Mouse (Mus musculus) heart, embryonic 15.5 days (tissue): ENCODE results near the gene Zhx3. TPM values are rescaled to one million over a fixed set of nuclear protein-coding genes. Genes with fewer than 3 reads are reported as not detected.
A peak's percentile ranks its signal among the peaks of the same experiment; 100 is the strongest.

Experiments
- ATAC-seq: fragments of 200-750 bp; cut with Nextera tagmentation; replicated peaks from 2 replicates; pipeline ENCODE4 v1.8.0; 2017; ENCODE audit warnings: low read depth, moderate TSS enrichment; ENCODE audit not compliant: insufficient number of reproducible peaks, insufficient read depth, low FRiP score
- H3K27ac ChIP-seq: fragments of 300-500 bp; sonication (generic); 2 replicates; pipeline ENCODE4 v1.5.1; 2015; ENCODE audit warnings: mild to moderate bottlenecking, inconsistent platforms
- H3K27me3 ChIP-seq: fragments of 300-500 bp; sonication (generic); 2 replicates; pipeline ENCODE4 v1.6.1; 2015; ENCODE audit warnings: inconsistent platforms
- H3K36me3 ChIP-seq: fragments of 300-500 bp; sonication (generic); 2 replicates; pipeline ENCODE4 v1.6.1; 2015; ENCODE audit warnings: mild to moderate bottlenecking, inconsistent platforms
- H3K4me1 ChIP-seq: fragments of 300-500 bp; sonication (generic); replicated peaks from 2 replicates; pipeline ENCODE4 v1.6.1; 2015; ENCODE audit warnings: inconsistent platforms
- H3K4me2 ChIP-seq: fragments of 300-500 bp; sonication (generic); 2 replicates; pipeline ENCODE4 v1.6.1; 2015; ENCODE audit warnings: inconsistent platforms, mild to moderate bottlenecking, moderate library complexity
- H3K4me3 ChIP-seq: fragments of 300-500 bp; sonication (generic); 2 replicates; pipeline ENCODE4 v1.5.1; 2015; ENCODE audit warnings: mild to moderate bottlenecking, inconsistent platforms
- H3K9ac ChIP-seq: fragments of 300-500 bp; sonication (generic); 2 replicates; pipeline ENCODE4 v1.6.1; 2015; ENCODE audit warnings: mild to moderate bottlenecking, inconsistent platforms
- H3K9me3 ChIP-seq: fragments of 300-500 bp; sonication (generic); replicated peaks from 2 replicates; pipeline ENCODE4 v1.6.1; 2016; ENCODE audit warnings: inconsistent platforms
- WGBS: fragments of 180-500 bp; shearing (Covaris S2); methylation state at CpG from one replicate; pipeline ENCODE4 v1.1.7; 2015; ENCODE audit warnings: mixed read lengths; 5-methylcytosine and 5-hydroxymethylcytosine counted together
- polyA plus RNA-seq: library from polyadenylated mRNA; unstranded; fragments of >200 nt; fragmentation: Nextera tagmentation; extraction: Ambion mirVana; gene quantifications from 2 replicates; pipeline ENCODE4 v1.2.1, GENCODE M21; 2015

Zhx3 gene
- polyA plus RNA-seq, 1 experiment from 2014 or later: 5.9 TPM

DNA sequence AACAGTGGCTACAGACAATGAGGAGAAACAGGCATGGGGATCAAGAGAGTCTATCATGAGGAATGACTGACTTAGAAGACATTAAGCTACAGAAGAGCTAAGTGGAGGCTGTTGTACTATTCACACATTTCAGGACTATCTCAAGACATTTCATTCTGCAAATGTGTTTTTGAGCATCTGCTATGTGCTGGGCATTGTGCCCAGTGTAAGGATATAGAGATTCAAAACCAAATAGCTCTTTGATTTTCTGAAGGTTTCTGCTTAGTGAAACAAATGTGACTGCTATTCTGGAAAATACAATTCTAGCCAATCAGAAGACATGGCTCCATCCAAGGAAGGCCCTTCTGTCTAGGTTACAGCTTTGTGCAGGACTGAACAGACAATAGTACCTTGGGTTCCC is 18.1 kb downstream of the Zhx3 start:
- H3K36me3 ChIP-seq: no peaks in the 10 kb centered on the region
- H3K27ac ChIP-seq: no peak overlapping the region
- H3K27me3 ChIP-seq: no peaks in the 10 kb centered on the region
- no peak for ATAC-seq
- no peak overlapping the region for H3K9ac ChIP-seq
- H3K4me2 ChIP-seq: no peak overlapping the region
- H3K4me3 ChIP-seq: no peak overlapping the region
- H3K9me3 ChIP-seq: no peaks in the 10 kb centered on the region
- H3K4me1 ChIP-seq: peaks cover 4% of the 10 kb centered on the region; the same call in 1 of the 2 replicates

DNA sequence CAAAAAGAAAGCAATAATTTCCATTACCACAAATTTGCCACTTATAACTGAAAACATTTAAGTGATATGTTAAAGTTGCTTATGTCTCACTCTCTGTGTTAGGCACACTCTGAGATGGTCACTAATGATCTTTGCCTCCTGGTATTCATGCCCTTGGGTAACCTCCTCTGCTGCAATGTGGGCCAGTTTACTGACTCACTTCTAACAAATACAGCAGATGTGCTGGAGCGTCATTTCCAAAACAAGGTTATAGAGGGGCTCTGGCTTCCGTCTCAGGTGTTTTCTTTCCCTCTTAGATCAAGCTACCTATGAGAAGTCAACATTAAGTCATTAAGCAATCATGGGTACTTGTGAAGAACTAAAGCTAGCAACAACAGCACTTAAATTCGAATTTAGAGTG is 22.4 kb downstream of the Zhx3 start:
- H3K9me3 ChIP-seq: no peaks in the 10 kb centered on the region
- no peaks in the 10 kb centered on the region for H3K36me3 ChIP-seq
- H3K9ac ChIP-seq: no peak overlapping the region
- H3K27me3 ChIP-seq: no peaks in the 10 kb centered on the region
- 76% methylated on average over 3 of the region's 3 CpGs for WGBS
- no peak overlapping the region for H3K4me2 ChIP-seq
- H3K4me3 ChIP-seq: no peak overlapping the region
- peaks cover 4% of the 10 kb centered on the region; the same call in 1 of the 2 replicates for H3K4me1 ChIP-seq
- no peak for ATAC-seq
- no peak overlapping the region for H3K27ac ChIP-seq

- no peak overlapping the region for H3K27ac ChIP-seq
- H3K36me3 ChIP-seq: no peaks in the 10 kb centered on the region
- H3K4me1 ChIP-seq: peaks cover 3% of the 10 kb centered on the region; the same call in 1 of the 2 replicates
- no peak for ATAC-seq
- WGBS: 79% methylated on average over 3 of the region's 3 CpGs
- H3K27me3 ChIP-seq: no peaks in the 10 kb centered on the region
- no peak overlapping the region for H3K9ac ChIP-seq
- no peaks in the 10 kb centered on the region for H3K9me3 ChIP-seq
- H3K4me2 ChIP-seq: no peak overlapping the region
- H3K4me3 ChIP-seq: no peak overlapping the region
These were observed 23.1 kb downstream of the Zhx3 start for GRCm38 (mm10) chr2:160849617-160850240.

GRCm38 (mm10) chr2:160848186-160848585 is 24.6 kb downstream of the Zhx3 start:
- 82% methylated on average over 2 of the region's 2 CpGs for WGBS
- no peaks in the 10 kb centered on the region for H3K36me3 ChIP-seq
- no peaks in the 10 kb centered on the region for H3K27me3 ChIP-seq
- no peak overlapping the region for H3K27ac ChIP-seq
- no peak for ATAC-seq
- no peaks in the 10 kb centered on the region for H3K9me3 ChIP-seq
- no peak overlapping the region for H3K4me2 ChIP-seq
- H3K4me3 ChIP-seq: no peak overlapping the region
- no peak overlapping the region for H3K9ac ChIP-seq
- no peaks in the 10 kb centered on the region for H3K4me1 ChIP-seq

- WGBS: 79% methylated on average over 1 of the region's 1 CpGs
- H3K4me3 ChIP-seq: no peak overlapping the region
- no peak for ATAC-seq
- H3K36me3 ChIP-seq: no peaks in the 10 kb centered on the region
- H3K9me3 ChIP-seq: no peaks in the 10 kb centered on the region
- H3K4me2 ChIP-seq: no peak overlapping the region
- H3K9ac ChIP-seq: no peak overlapping the region
- H3K27ac ChIP-seq: no peak overlapping the region
- H3K27me3 ChIP-seq: no peaks in the 10 kb centered on the region
- H3K4me1 ChIP-seq: no peaks in the 10 kb centered on the region
These were observed 25.1 kb downstream of the Zhx3 start for GRCm38 (mm10) chr2:160847664-160848063.

DNA sequence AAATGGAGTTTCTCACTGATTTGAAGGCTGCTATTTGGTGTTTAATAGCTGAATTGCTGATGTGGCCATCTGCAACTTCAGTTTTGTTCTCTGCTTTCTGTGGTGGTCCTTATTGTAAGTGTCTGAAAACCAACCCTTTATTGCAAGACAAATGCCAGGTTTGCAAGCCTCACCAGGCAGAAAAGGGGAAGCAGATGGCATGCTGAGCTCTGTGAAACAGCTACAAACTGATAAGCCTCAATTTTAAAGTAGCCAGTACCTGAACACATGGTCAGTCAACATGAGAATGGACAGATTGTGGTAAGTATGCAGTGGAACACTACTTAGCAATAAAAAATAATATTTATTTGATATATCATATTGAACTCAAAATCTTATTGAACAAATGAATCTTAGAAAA is 32.0 kb downstream of the Zhx3 start:
- H3K4me1 ChIP-seq: no peaks in the 10 kb centered on the region
- no peak for ATAC-seq
- H3K36me3 ChIP-seq: no peaks in the 10 kb centered on the region
- no peaks in the 10 kb centered on the region for H3K9me3 ChIP-seq
- H3K4me3 ChIP-seq: no peak overlapping the region
- no peak overlapping the region for H3K27ac ChIP-seq
- H3K9ac ChIP-seq: no peak overlapping the region
- H3K27me3 ChIP-seq: no peaks in the 10 kb centered on the region
- H3K4me2 ChIP-seq: no peak overlapping the region

- ATAC-seq: no peak
- Histone ChIP-seq H3K4me2 (no peak overlapping the region), H3K4me3 (no peak overlapping the region), H3K27me3 (no peaks in the 10 kb centered on the region), H3K9me3 (no peaks in the 10 kb centered on the region; the same call in 1 of the 2 replicates), H3K36me3 (peaks cover 4% of the 10 kb centered on the region; the same call in 1 of the 2 replicates), H3K27ac (no peak overlapping the region), H3K4me1 (peaks cover 13% of the 10 kb centered on the region), H3K9ac (no peak overlapping the region)
- WGBS: 78% methylated on average over 1 of the region's 1 CpGs
These were observed 62.0 kb downstream of the Zhx3 start for GRCm38 (mm10) chr2:160810802-160811201.

DNA sequence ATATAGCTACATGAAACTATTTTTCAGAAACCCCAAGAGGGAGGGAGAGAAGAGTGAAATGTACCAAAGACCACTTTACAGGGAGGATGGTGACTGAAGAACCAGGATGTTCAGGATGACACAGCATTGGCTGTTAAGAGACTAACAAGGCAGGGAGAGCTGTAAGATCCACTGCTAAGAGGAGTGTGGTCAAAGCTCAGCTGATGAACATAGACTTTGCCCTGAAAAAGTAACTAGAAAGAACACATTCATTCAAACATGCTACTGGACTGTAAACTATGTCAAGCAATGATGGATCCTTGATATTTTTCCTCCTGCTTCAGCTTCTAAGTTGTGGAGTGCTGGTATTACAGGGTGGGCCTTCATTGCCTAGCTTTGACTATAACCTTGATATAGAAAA is 62.4 kb downstream of the Zhx3 start:
- peaks cover 2% of the 10 kb centered on the region; the same call in 1 of the 2 replicates for H3K36me3 ChIP-seq
- no peak overlapping the region for H3K4me2 ChIP-seq
- no peaks in the 10 kb centered on the region for H3K27me3 ChIP-seq
- H3K9ac ChIP-seq: no peak overlapping the region
- H3K4me1 ChIP-seq: peaks cover 14% of the 10 kb centered on the region
- ATAC-seq: no peak
- H3K4me3 ChIP-seq: no peak overlapping the region
- H3K27ac ChIP-seq: no peak overlapping the region
- H3K9me3 ChIP-seq: no peaks in the 10 kb centered on the region; the same call in 1 of the 2 replicates

DNA sequence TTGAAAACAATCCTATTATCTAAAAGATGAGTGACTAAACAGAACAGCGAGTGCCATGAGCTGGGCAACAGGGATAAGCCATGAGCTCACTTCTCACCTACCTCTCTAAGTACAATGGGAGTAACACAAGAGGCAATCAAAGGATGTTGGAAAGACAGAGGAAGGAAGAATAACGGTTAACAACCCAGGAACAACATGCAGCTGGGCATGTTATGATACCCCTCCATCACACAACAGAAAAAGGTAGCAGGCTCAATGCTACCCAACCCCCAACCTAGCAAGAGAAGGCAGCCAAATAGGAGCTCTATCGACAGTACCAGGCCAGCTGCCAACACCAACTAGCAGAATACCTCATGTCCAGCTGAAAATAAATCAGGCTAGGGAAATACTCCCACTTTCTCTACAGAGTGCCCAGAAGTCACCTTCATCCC is 66.7 kb downstream of the Zhx3 start:
- H3K36me3 ChIP-seq: no peaks in the 10 kb centered on the region
- H3K9ac ChIP-seq: no peak overlapping the region
- no peaks in the 10 kb centered on the region for H3K9me3 ChIP-seq
- no peaks in the 10 kb centered on the region for H3K27me3 ChIP-seq
- H3K27ac ChIP-seq: peak overlapping the region; percentile 69
- peaks cover 17% of the 10 kb centered on the region for H3K4me1 ChIP-seq
- 17% methylated on average over 3 of the region's 3 CpGs for WGBS
- no peak overlapping the region for H3K4me3 ChIP-seq
- peak overlapping the region; percentile 9; the same call in 1 of the 2 replicates for H3K4me2 ChIP-seq
- ATAC-seq: peak; percentile 58; the same call in 1 of the 2 replicates

GRCm38 (mm10) chr2:160804794-160805527 is 67.8 kb downstream of the Zhx3 start:
- Histone ChIP-seq H3K27me3 (no peaks in the 10 kb centered on the region), H3K9ac (no peak overlapping the region), H3K4me1 (peaks cover 15% of the 10 kb centered on the region), H3K9me3 (no peaks in the 10 kb centered on the region), H3K27ac (0 out of 2 replicates have a peak overlapping the region, but pooled peaks have one; percentile 20), H3K4me2 (no peak overlapping the region), H3K36me3 (no peaks in the 10 kb centered on the region), H3K4me3 (no peak overlapping the region)
- ATAC-seq: no peak
- WGBS: 63% methylated on average over 4 of the region's 4 CpGs

DNA sequence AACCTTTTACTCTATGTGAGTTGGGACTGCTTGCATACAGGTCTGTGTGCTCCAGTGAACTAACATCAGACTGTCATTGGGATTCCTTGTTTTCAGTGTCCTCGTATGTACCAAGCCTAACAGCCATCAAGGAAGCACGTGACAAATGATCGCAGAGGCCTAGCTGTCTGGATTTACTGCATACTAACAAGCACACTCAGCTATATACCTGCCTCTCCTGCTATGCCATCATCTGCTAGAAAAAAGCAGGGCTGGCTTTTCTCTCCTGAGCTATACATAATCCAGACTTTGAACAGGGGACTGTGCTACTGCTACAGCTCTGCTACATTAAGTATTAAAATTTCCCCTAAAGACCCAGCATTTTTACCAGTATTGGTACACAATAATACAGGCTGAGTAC is 70.5 kb downstream of the Zhx3 start:
- Histone ChIP-seq H3K9ac (no peak overlapping the region), H3K27me3 (no peaks in the 10 kb centered on the region), H3K36me3 (no peaks in the 10 kb centered on the region), H3K4me1 (peaks cover 14% of the 10 kb centered on the region), H3K4me3 (no peak overlapping the region), H3K27ac (no peak overlapping the region), H3K9me3 (no peaks in the 10 kb centered on the region), H3K4me2 (no peak overlapping the region)
- 76% methylated on average over 3 of the region's 3 CpGs for WGBS
- ATAC-seq: no peak

DNA sequence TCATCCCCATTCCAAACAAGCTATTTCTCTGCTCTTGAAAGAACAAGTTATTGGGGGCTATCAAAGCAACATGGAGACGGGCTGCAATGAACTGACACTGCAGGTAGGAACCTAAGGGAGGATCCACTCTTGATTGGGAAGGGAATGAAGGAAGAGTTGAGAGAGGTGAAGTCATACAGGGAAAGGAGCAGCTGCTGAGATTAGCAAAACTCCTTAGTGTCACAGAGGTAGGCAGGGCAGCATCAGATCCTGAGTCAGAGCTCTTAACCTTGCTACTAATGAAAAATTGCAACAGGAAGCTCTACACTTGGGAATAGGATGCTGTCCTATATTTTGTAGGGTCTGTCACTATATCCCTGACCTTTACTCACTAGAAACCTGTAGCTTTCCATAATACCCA is 71.8 kb downstream of the Zhx3 start:
- Histone ChIP-seq H3K4me2 (no peak overlapping the region), H3K4me3 (no peak overlapping the region), H3K4me1 (peaks cover 6% of the 10 kb centered on the region), H3K9ac (no peak overlapping the region), H3K9me3 (no peaks in the 10 kb centered on the region), H3K27me3 (no peaks in the 10 kb centered on the region), H3K36me3 (no peaks in the 10 kb centered on the region), H3K27ac (no peak overlapping the region)
- WGBS: 90% methylated on average over 1 of the region's 1 CpGs
- ATAC-seq: no peak
